Mouse (Mus musculus) embryonic facial prominence, embryonic 14.5 days (tissue): Measurements from ENCODE around the gene Gcc2. TPM values are rescaled to one million over a fixed set of nuclear protein-coding genes. Genes with fewer than 3 reads are reported as not detected.
A peak's percentile ranks its signal among the peaks of the same experiment; 100 is the strongest.

ENCODE experiments used
- ATAC-seq: fragments of 200-750 bp; cut with Nextera tagmentation; 2 replicates; pipeline ENCODE4 v1.8.0; 2017; ENCODE audit warnings: low read depth, moderate number of reproducible peaks, moderate TSS enrichment
- DNase-seq: peaks from one replicate; pipeline ENCODE4 v3.0.0-alpha.2; 2015; ENCODE audit warnings: low spot score
- H3K27ac ChIP-seq: fragments of 300-500 bp; sonication (generic); replicated peaks from 2 replicates; pipeline ENCODE4 v1.5.1; 2014; ENCODE audit warnings: low read depth, mild to moderate bottlenecking, low read length, moderate library complexity
- H3K27me3 ChIP-seq: fragments of 300-500 bp; sonication (generic); replicated peaks from 2 replicates; pipeline ENCODE4 v1.6.1; 2014; ENCODE audit warnings: low read length; ENCODE audit not compliant: control insufficient read depth, insufficient read depth
- H3K36me3 ChIP-seq: fragments of 300-500 bp; sonication (generic); 2 replicates; pipeline ENCODE4 v1.6.1; 2014; ENCODE audit warnings: low read length, mixed read lengths; ENCODE audit not compliant: control insufficient read depth, insufficient read depth
- H3K4me1 ChIP-seq: fragments of 300-500 bp; sonication (generic); 2 replicates; pipeline ENCODE4 v1.6.1; 2014; ENCODE audit warnings: antibody characterized with exemption, low read length; ENCODE audit not compliant: control insufficient read depth, insufficient read depth
- H3K4me2 ChIP-seq: fragments of 300-500 bp; sonication (generic); 2 replicates; pipeline ENCODE4 v1.6.1; 2014; ENCODE audit warnings: low read depth, mild to moderate bottlenecking, low read length, moderate library complexity, mixed read lengths
- H3K4me3 ChIP-seq: fragments of 300-500 bp; sonication (generic); 2 replicates; pipeline ENCODE4 v1.5.1; 2014; ENCODE audit warnings: low read depth, mild to moderate bottlenecking, low read length
- H3K9ac ChIP-seq: fragments of 300-500 bp; sonication (generic); 2 replicates; pipeline ENCODE4 v1.6.1; 2014; ENCODE audit warnings: low read depth, mild to moderate bottlenecking, low read length, moderate library complexity, mixed read lengths
- H3K9me3 ChIP-seq: fragments of 300-500 bp; sonication (generic); 2 replicates; pipeline ENCODE4 v1.6.1; 2016; ENCODE audit warnings: low read length; ENCODE audit not compliant: control insufficient read depth
- WGBS: fragments of 180-500 bp; shearing (Covaris S2); extraction: QIAGEN DNeasy Blood & Tissue Kit; methylation state at CpG from one replicate; pipeline ENCODE4 v1.1.7; 2014; 5-methylcytosine and 5-hydroxymethylcytosine counted together
- polyA plus RNA-seq: library from polyadenylated mRNA; unstranded; fragments of >200 nt; fragmentation: Nextera tagmentation; extraction: Ambion mirVana; gene quantifications from 2 replicates; pipeline ENCODE4 v1.2.1, GENCODE M21; 2014

Gene Gcc2
- 43.0 and 44.5 TPM in 2 replicates for polyA plus RNA-seq

DNA sequence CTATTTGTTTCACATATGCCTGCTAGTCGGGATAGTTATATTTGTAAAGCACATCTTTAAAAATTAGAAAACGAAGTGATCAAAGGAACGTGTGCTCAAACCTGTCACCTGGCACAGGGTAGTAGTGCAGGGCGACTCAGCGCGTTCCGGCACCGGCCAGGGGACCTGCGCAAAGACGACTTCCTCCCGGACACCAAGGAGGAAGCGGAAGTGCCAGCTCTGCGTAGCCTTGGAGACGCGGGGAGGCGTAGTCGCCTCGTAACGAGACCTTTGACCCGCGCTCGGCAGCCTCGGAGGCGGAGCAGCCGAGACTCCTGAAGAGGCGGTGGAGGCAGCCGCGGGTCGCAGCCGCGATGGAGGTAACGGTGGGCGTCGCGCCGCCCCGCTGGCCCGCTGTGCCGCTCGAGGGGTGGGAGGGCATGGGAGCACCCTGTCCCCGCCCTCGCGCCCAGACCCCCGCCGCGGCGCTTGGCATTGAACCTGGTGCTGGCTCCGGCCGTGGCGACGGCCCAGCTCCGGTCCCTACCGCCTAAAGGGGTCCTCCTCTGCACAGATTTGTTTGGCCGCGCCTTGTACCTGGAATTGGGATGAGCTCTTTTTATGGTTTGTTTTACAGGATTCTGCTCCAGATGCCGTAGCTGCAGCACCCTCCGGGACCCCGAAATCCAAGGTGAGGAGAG, at the start of gene Gcc2:
Gcc2 (plus strand) TSS at position 285 of the 680 bp plus-strand sequence.
- Histone ChIP-seq H3K9me3 (no peaks in the 10 kb centered on the region), H3K27ac (peak within 1 kb of the TSS; percentile 63; the same call in 1 of the 2 replicates), H3K9ac (peak within 1 kb of the TSS; percentile 80), H3K4me2 (peak within 1 kb of the TSS; percentile 63), H3K27me3 (no peaks in the 10 kb centered on the region), H3K36me3 (peaks cover 20% of the 10 kb centered on the region), H3K4me3 (peak within 1 kb of the TSS; percentile 85), H3K4me1 (peaks cover 5% of the 10 kb centered on the region; the same call in 1 of the 2 replicates)
- ATAC-seq (peak; percentile 99), DNase-seq (peak; percentile 98)
- WGBS, result under 1% methylated on average over 36 of the region's 58 CpGs

GRCm38 (mm10) chr10:58205986-58206385, 49.3 kb upstream of the Gcc2 start:
- 43% methylated on average over 1 of the region's 1 CpGs for WGBS
- DNase-seq, result no peak
- Histone ChIP-seq H3K4me2 (no peak overlapping the region), H3K9me3 (no peaks in the 10 kb centered on the region), H3K9ac (no peak overlapping the region), H3K36me3 (no peaks in the 10 kb centered on the region), H3K4me1 (no peaks in the 10 kb centered on the region), H3K27me3 (no peaks in the 10 kb centered on the region), H3K27ac (no peak overlapping the region), H3K4me3 (no peak overlapping the region)
- no peak for ATAC-seq

DNA sequence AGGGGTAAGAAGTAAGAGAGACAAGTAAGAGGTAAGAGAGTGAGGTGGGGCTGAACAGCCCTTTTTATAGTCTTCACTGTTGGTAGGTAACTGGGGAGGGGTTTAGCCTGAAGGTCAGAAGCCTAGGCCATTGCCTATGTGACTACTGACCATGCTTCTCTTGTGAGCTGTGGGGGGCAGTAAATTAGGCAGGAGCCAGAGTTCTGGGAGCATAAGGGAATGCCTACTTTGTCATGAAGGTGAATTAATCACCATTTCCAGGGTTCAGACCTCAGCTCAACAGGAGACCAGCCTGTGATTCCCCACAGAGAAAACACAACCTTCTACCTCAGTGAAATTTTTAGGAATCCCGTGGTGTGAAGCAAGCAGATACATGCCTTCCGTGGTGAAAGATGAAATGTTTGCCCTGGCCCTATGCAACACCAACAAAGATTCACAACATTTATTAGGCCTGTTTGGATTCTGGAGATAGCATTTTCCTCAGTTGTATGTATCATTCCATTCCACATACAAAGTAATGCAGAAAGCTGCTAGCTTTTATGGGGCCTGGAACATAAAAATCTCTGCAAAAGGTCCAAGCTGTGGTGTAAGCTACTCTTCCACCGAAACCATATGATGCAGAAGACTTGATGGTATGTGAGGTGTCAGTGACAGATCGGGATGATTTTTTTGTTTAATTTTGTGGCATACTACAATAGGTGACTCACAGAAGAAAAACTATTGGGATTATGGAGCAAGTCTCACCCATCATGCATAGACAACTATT, 48.5 kb upstream of the Gcc2 start:
- no peaks in the 10 kb centered on the region for H3K27me3 ChIP-seq
- H3K9me3 ChIP-seq, result 0 out of 2 replicates have a peak, but pooled peaks cover 2% of the 10 kb centered on the region
- no peaks in the 10 kb centered on the region for H3K4me1 ChIP-seq
- H3K4me2 ChIP-seq, result no peak overlapping the region
- H3K4me3 ChIP-seq, result no peak overlapping the region
- no peaks in the 10 kb centered on the region for H3K36me3 ChIP-seq
- H3K9ac ChIP-seq, result no peak overlapping the region
- H3K27ac ChIP-seq, result no peak overlapping the region
- DNase-seq, result no peak
- 80% methylated on average over 4 of the region's 4 CpGs for WGBS
- no peak for ATAC-seq

DNA sequence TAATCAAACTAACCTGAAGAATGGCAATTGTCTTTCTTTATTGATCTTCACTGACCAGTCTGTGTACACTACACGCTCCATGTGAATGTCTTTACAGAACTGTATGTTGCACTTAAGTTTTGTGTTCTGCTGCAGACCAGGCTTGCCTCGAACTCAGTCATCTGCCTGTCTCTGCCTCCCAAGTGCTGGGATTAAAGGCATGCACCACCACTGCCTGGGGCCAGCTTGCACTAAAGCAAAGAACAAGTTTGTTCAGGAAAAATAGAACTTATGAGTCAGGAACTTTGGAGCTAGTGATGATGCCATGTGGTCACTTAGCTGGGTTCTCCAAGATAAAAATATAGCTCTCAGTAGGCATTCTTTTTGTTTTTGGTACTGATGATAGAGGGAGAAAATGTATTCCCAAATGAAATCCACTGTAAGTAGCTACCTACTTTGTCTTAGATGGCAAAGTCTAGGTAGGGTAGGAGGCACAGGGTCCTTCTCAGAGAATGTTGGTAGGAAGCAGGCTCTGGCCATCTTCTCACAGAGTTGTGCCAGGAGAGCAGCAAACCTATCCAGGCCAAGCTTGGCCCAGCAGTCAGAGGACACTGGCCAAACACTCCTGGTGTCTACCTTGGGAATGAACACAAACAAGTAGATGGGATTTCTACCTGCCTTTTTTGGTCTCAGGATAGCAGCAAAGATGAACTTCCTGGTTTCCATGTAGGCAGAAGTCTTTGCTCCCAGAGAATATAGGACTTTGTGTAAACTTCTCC, 45.4 kb upstream of the Gcc2 start:
- peaks cover 8% of the 10 kb centered on the region; the same call in 1 of the 2 replicates for H3K9me3 ChIP-seq
- no peak overlapping the region for H3K27ac ChIP-seq
- H3K4me2 ChIP-seq, result no peak overlapping the region
- DNase-seq, result no peak
- H3K4me3 ChIP-seq, result no peak overlapping the region
- H3K9ac ChIP-seq, result no peak overlapping the region
- 77% methylated on average over 2 of the region's 2 CpGs for WGBS
- H3K27me3 ChIP-seq, result no peaks in the 10 kb centered on the region
- no peak for ATAC-seq
- H3K36me3 ChIP-seq, result no peaks in the 10 kb centered on the region
- no peaks in the 10 kb centered on the region for H3K4me1 ChIP-seq

DNA sequence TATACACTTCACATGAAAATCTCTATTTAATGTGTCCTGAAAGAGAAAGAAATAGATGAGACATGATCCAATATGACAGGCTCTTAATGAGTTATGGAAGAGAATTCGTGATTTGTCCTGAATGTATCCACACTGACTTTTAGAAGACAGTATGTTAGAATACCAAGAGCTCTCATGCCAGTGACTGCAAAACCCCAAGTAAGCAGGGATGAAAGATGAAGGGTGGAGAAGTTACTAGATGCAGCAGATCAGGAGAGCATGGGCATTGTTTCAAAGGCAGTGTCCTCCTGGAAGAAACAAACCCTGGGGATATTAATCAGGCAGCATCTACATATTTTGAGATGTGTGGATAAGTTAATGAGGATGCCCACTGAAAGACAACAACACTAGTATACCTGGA, 44.8 kb upstream of the Gcc2 start:
- Histone ChIP-seq H3K4me2 (no peak overlapping the region), H3K27me3 (no peaks in the 10 kb centered on the region), H3K9ac (no peak overlapping the region), H3K9me3 (peaks cover 8% of the 10 kb centered on the region; the same call in 1 of the 2 replicates), H3K27ac (no peak overlapping the region), H3K4me3 (no peak overlapping the region), H3K4me1 (no peaks in the 10 kb centered on the region), H3K36me3 (no peaks in the 10 kb centered on the region)
- ATAC-seq, result no peak
- WGBS, result 56% methylated on average over 1 of the region's 1 CpGs
- no peak for DNase-seq

- no peak overlapping the region for H3K4me3 ChIP-seq
- H3K9ac ChIP-seq, result no peak overlapping the region
- ATAC-seq (no peak), DNase-seq (no peak)
- no peaks in the 10 kb centered on the region for H3K36me3 ChIP-seq
- H3K9me3 ChIP-seq, result peaks cover 8% of the 10 kb centered on the region; the same call in 1 of the 2 replicates
- WGBS, result 89% methylated on average over 2 of the region's 2 CpGs
- H3K4me1 ChIP-seq, result no peaks in the 10 kb centered on the region
- no peaks in the 10 kb centered on the region for H3K27me3 ChIP-seq
- no peak overlapping the region for H3K27ac ChIP-seq
- H3K4me2 ChIP-seq, result no peak overlapping the region
Observed at GRCm38 (mm10) chr10:58211213-58211612, 44.1 kb upstream of the Gcc2 start.

DNA sequence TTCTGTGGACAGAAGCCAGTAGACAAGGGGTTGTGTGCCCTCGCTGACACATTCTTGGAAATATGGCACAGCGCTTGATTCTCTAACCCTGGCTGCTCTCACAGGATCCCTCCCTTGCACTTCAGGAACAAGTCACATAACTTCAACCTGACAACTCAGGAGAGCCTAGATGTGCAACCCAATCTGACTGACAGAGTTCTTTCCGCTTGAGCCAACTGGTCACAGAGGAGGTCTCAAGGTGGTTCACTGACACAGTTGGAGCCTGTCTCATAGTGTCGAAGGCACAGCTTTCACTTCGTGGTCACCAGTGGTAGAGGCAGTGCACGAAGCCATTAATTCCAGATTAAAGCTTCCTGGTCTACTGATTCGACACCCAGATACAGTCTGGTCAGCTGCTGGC, 43.1 kb upstream of the Gcc2 start:
- H3K4me3 ChIP-seq, result no peak overlapping the region
- 73% methylated on average over 7 of the region's 7 CpGs for WGBS
- H3K36me3 ChIP-seq, result no peaks in the 10 kb centered on the region
- H3K4me1 ChIP-seq, result no peaks in the 10 kb centered on the region
- H3K27me3 ChIP-seq, result no peaks in the 10 kb centered on the region
- no peak for ATAC-seq
- no peak overlapping the region for H3K27ac ChIP-seq
- peaks cover 8% of the 10 kb centered on the region; the same call in 1 of the 2 replicates for H3K9me3 ChIP-seq
- no peak overlapping the region for H3K4me2 ChIP-seq
- no peak overlapping the region for H3K9ac ChIP-seq
- no peak for DNase-seq

DNA sequence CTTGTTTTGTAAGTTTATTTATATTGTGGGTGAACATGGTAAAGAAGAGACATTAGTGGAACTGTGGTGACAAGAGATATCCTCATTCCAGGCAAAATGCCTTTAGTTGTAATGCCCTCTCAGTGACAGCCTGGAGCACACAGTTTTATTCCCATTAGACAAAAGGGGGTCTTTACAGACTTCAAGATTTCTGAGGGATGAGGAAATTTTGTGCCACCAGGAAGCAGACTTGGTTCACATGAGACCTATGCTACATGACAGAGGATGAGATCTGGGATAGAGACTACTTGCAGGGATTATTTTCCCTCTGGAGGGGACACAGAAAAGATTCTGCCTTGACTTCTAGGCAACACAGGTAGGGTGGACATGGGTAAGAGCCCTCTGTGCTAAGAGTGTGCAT, 40.8 kb upstream of the Gcc2 start:
- ATAC-seq (no peak), DNase-seq (no peak)
- no peak overlapping the region for H3K27ac ChIP-seq
- H3K4me2 ChIP-seq, result no peak overlapping the region
- no peak overlapping the region for H3K4me3 ChIP-seq
- H3K4me1 ChIP-seq, result no peaks in the 10 kb centered on the region
- H3K27me3 ChIP-seq, result no peaks in the 10 kb centered on the region
- peaks cover 8% of the 10 kb centered on the region; the same call in 1 of the 2 replicates for H3K9me3 ChIP-seq
- no peak overlapping the region for H3K9ac ChIP-seq
- no peaks in the 10 kb centered on the region for H3K36me3 ChIP-seq
